Mouse (Mus musculus): ENCODE data around the gene Tcf7l2. TPM values are rescaled to one million over a fixed set of nuclear protein-coding genes. Genes with fewer than 3 reads are reported as not detected.

Gene Tcf7l2
- polyA plus RNA-seq, 1 experiment from 2014 or later: 76.8 TPM

DNA sequence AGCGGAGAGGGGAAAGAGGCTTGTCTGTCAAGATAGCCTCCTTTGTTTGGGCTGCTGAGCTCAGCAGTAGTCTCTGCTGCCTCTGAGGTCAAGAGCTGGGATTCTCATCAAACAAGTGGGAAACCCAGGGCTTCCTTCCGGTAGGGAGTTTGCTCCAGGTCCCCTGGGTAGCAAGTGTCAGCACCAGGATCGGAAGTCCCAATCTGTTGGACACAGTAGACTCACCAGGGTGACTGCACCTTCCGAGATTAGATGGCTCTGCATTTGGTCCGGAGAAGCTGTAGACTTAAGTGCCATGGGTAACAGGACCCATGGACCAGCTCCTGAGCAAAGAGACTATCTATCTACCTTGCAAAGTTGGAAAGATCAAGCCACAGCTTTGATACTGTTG is 47.3 kb downstream of the Tcf7l2 start:
- Histone ChIP-seq H3K27me3 (ENCODE audit: control insufficient read depth, insufficient read depth, low read length) (no peaks in the 10 kb centered on the region), H3K9ac (ENCODE audit: low read length) (no peak overlapping the region), H3K4me3 (replicated peaks; ENCODE audit: low read length) (no peak overlapping the region), H3K27ac (ENCODE audit: low read length) (no peak overlapping the region), H3K9me3 (replicated peaks; ENCODE audit: control insufficient read depth, low read length) (no peaks in the 10 kb centered on the region), H3K4me2 (ENCODE audit: low read depth, low read length) (no peak overlapping the region), H3K4me1 (ENCODE audit: control insufficient read depth, insufficient read depth, low read length) (peaks cover 30% of the 10 kb centered on the region), H3K36me3 (ENCODE audit: control insufficient read depth, insufficient read depth, low read length) (no peaks in the 10 kb centered on the region)
- 67% methylated on average over 5 of the region's 5 CpGs for WGBS
- ATAC-seq (ENCODE audit: insufficient read depth, low FRiP score): no peak

DNA sequence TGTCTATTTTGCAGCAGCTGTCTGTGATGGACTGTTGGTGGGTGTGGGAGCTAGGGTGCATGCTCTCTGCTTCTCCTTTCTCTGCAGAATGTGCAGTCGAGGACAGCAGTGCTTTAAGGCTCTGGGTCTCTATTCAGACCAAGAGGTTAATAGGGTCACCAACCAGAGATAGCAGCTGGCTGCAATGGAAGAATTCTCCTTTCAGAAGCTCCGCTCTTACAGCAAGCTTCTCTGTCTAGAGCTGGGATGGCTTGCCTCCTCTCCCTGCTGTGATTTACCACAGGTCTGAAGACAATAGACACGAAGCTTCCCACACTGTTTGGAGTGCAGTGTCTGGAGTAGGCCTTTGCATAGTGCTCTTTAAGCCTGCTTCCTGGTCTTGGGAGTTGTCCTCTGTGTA is 48.2 kb downstream of the Tcf7l2 start:
- 48% methylated on average over 3 of the region's 3 CpGs for WGBS
- Histone ChIP-seq H3K9ac (ENCODE audit: low read length) (no peak overlapping the region), H3K27ac (ENCODE audit: low read length) (no peak overlapping the region), H3K36me3 (ENCODE audit: control insufficient read depth, insufficient read depth, low read length) (no peaks in the 10 kb centered on the region), H3K4me1 (ENCODE audit: control insufficient read depth, insufficient read depth, low read length) (peaks cover 33% of the 10 kb centered on the region), H3K9me3 (replicated peaks; ENCODE audit: control insufficient read depth, low read length) (no peaks in the 10 kb centered on the region), H3K4me2 (ENCODE audit: low read depth, low read length) (no peak overlapping the region), H3K27me3 (ENCODE audit: control insufficient read depth, insufficient read depth, low read length) (no peaks in the 10 kb centered on the region), H3K4me3 (replicated peaks; ENCODE audit: low read length) (no peak overlapping the region)
- no peak for ATAC-seq (ENCODE audit: insufficient read depth, low FRiP score)

DNA sequence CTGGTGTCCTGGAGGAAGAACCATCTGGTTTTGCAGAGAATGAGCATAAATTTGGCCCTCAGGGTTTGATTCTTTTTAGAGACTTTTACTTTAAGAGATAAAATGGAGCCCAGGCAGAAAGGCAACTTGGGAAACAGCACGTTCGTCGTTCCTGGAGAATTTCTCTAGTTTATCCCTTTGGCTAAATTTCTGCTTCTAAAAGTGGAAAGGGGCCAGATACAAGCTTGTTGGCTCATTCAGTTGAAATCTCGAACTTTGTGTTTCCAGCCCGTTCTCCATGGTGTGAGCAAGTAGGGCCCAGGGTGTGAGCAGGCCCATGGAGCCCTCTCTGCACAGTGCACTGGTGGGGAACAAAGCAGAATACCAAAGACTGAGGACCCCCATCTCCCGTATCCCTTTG is 49.7 kb downstream of the Tcf7l2 start:
- peaks cover 34% of the 10 kb centered on the region for H3K4me1 ChIP-seq (ENCODE audit: control insufficient read depth, insufficient read depth, low read length)
- ATAC-seq (ENCODE audit: insufficient read depth, low FRiP score): no peak

DNA sequence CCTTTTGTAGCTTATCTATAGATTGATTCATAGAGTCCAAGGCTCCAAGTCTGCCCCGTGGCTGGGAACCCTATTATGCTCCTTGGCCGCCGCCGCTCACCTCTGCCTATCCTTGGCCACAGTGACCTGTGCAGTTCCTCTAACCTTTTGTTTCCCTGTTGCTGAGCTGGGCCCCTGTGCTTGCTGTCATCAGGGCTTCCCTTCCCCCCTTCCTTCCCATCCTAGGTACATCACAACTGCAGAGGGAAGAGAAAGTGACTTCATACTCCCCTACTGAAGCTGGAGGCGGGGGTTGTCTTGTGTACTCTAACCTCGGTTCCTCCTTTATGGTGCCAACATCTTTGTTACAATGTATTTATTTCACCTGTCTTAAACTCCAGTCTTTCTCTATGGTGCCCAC is 50.3 kb downstream of the Tcf7l2 start:
- Histone ChIP-seq H3K27me3 (ENCODE audit: control insufficient read depth, insufficient read depth, low read length) (no peaks in the 10 kb centered on the region), H3K4me3 (replicated peaks; ENCODE audit: low read length) (no peak overlapping the region), H3K27ac (ENCODE audit: low read length) (peak overlapping the region; percentile 28; the same call in 1 of the 2 replicates), H3K9me3 (replicated peaks; ENCODE audit: control insufficient read depth, low read length) (no peaks in the 10 kb centered on the region), H3K4me2 (ENCODE audit: low read depth, low read length) (no peak overlapping the region), H3K9ac (ENCODE audit: low read length) (no peak overlapping the region), H3K4me1 (ENCODE audit: control insufficient read depth, insufficient read depth, low read length) (peaks cover 38% of the 10 kb centered on the region), H3K36me3 (ENCODE audit: control insufficient read depth, insufficient read depth, low read length) (no peaks in the 10 kb centered on the region)
- no peak for ATAC-seq (ENCODE audit: insufficient read depth, low FRiP score)
- 82% methylated on average over 6 of the region's 6 CpGs for WGBS

More for the DNA sequence above, 49.7 kb downstream of the Tcf7l2 start:
- Histone ChIP-seq H3K4me2 (ENCODE audit: low read depth, low read length) (no peak overlapping the region), H3K36me3 (ENCODE audit: control insufficient read depth, insufficient read depth, low read length) (no peaks in the 10 kb centered on the region), H3K9me3 (replicated peaks; ENCODE audit: control insufficient read depth, low read length) (no peaks in the 10 kb centered on the region), H3K27ac (ENCODE audit: low read length) (peak overlapping the region; percentile 28), H3K4me3 (replicated peaks; ENCODE audit: low read length) (no peak overlapping the region), H3K27me3 (ENCODE audit: control insufficient read depth, insufficient read depth, low read length) (no peaks in the 10 kb centered on the region), H3K9ac (ENCODE audit: low read length) (no peak overlapping the region)
- WGBS: 62% methylated on average over 6 of the region's 6 CpGs

DNA sequence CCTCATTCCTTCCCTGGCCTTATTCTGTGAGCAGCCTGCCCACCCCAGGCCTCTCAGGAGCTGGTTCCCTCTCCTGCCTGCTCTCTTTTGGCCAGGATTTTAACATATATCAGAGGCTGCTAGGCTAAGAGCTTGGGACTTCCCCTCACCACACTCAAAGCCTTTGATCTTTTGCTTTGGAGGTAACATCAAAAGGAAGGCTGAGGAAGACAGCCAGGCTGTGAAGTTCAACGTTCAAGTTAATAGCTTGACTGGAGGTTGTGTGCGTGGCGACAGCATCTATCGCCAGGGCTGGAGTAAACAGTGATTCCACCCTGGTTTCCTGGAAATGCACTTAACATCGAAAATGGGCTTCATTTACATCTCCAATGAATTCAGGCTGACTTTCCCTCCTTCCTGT is 51.0 kb downstream of the Tcf7l2 start:
- H3K27ac ChIP-seq (ENCODE audit: low read length): no peak overlapping the region
- no peak for ATAC-seq (ENCODE audit: insufficient read depth, low FRiP score)
- H3K9me3 ChIP-seq (replicated peaks; ENCODE audit: control insufficient read depth, low read length): no peaks in the 10 kb centered on the region
- no peaks in the 10 kb centered on the region for H3K36me3 ChIP-seq (ENCODE audit: control insufficient read depth, insufficient read depth, low read length)
- peaks cover 44% of the 10 kb centered on the region for H3K4me1 ChIP-seq (ENCODE audit: control insufficient read depth, insufficient read depth, low read length)
- no peaks in the 10 kb centered on the region for H3K27me3 ChIP-seq (ENCODE audit: control insufficient read depth, insufficient read depth, low read length)
- WGBS: 46% methylated on average over 5 of the region's 5 CpGs
- H3K4me2 ChIP-seq (ENCODE audit: low read depth, low read length): no peak overlapping the region
- no peak overlapping the region for H3K4me3 ChIP-seq (replicated peaks; ENCODE audit: low read length)
- H3K9ac ChIP-seq (ENCODE audit: low read length): no peak overlapping the region

DNA sequence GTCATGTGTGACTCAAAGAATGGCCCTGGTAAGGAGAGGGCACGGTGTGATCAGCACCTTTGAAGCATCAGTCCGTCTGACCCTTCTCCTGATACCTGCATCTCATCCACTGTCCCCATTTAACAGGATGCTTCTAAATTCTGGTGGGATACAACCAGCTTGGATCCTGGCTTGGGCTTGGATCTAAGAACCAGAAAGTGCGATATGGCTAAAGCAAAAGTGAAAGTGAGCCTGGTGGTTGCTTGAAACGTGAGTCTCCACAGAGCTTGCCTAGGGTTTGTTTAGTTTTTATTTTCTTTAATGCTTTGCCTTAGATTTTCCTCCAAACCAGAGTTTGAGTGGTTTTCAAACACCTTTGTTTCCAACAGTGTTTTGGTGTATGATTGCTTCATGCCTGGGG is 51.4 kb downstream of the Tcf7l2 start:
- Histone ChIP-seq H3K36me3 (ENCODE audit: control insufficient read depth, insufficient read depth, low read length) (no peaks in the 10 kb centered on the region), H3K4me1 (ENCODE audit: control insufficient read depth, insufficient read depth, low read length) (peaks cover 49% of the 10 kb centered on the region), H3K27ac (ENCODE audit: low read length) (no peak overlapping the region), H3K4me3 (replicated peaks; ENCODE audit: low read length) (no peak overlapping the region), H3K9ac (ENCODE audit: low read length) (no peak overlapping the region), H3K27me3 (ENCODE audit: control insufficient read depth, insufficient read depth, low read length) (no peaks in the 10 kb centered on the region), H3K4me2 (ENCODE audit: low read depth, low read length) (no peak overlapping the region), H3K9me3 (replicated peaks; ENCODE audit: control insufficient read depth, low read length) (no peaks in the 10 kb centered on the region)
- no peak for ATAC-seq (ENCODE audit: insufficient read depth, low FRiP score)
- WGBS: 57% methylated on average over 4 of the region's 4 CpGs

DNA sequence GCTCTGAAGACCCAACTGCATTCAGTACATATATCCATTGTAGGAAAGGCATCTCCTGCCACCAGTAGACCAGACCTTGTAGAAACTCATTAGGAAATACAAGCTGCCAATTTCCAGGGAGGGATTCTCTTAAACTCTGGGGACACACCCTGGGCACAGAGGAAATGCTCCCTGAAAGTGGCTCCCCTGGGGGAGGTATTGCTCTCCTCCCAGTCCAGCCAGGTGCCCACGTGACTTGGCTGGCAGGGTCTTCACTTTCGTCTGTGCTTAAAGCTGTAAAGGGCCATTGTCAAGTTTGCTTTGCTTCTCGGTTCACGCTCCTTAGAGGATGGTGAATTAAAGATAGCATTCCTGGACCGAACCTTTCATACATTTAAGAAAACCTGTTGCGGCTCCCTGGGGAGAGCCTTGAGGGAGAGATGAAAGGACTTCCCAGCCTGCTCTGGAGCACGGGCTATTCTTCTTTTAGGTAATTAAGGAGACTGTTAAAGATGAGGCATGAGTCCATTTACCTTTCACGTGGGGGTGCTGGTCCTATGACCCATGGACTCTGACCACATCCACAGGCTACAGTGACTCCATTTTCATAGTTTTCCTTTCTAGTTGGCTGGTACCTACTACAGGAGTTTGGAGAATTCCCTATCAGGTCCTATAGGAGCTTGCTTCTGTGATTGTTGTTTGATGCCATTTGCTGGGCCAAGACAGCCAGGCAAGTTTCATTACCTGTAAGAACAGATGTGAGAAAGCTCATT is 52.8 kb downstream of the Tcf7l2 start:
- Histone ChIP-seq H3K27ac (ENCODE audit: low read length) (no peak overlapping the region), H3K4me3 (replicated peaks; ENCODE audit: low read length) (no peak overlapping the region), H3K4me1 (ENCODE audit: control insufficient read depth, insufficient read depth, low read length) (peaks cover 42% of the 10 kb centered on the region), H3K4me2 (ENCODE audit: low read depth, low read length) (no peak overlapping the region), H3K36me3 (ENCODE audit: control insufficient read depth, insufficient read depth, low read length) (no peaks in the 10 kb centered on the region), H3K9me3 (replicated peaks; ENCODE audit: control insufficient read depth, low read length) (no peaks in the 10 kb centered on the region), H3K27me3 (ENCODE audit: control insufficient read depth, insufficient read depth, low read length) (no peaks in the 10 kb centered on the region), H3K9ac (ENCODE audit: low read length) (no peak overlapping the region)
- 76% methylated on average over 8 of the region's 8 CpGs for WGBS
- ATAC-seq (ENCODE audit: insufficient read depth, low FRiP score): no peak

DNA sequence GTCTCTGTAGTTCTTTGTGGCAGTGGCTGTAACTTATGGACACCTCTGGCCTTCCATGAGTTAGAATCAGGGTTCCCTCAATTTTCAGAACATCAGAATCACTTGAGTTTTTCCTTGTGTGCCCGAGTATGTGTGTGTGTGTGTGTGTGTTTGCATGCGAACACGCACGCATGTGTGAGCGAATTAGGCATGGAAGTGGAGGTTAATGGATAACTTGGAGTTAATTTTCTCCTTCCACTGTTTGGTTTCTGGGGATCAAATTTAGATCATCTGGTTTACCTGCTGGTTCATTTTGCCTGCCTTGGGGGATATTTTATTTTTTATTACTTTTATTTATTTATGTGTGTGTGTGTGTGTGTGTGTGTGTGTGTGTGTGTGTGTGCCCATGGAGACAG is 53.3 kb downstream of the Tcf7l2 start:
- H3K27ac ChIP-seq (ENCODE audit: low read length): no peak overlapping the region

DNA sequence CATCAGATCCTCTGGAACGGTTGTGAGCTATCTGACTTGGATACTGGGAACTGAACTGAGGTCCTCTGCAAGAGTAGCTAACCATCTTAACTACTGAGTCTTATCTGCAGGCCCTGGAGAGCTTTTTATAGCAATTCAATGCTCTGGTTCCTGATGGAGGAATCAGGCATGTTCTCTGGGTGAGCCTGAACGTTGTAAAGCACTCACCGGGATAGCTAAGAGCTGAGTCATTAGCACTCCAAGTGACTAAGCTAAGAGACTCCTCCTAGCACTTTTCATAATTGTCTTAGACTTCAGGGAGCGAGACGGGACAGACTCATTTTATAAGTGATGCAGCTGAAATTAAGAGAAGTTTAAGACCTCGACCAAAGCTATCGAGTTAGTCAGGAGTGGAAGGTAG is 53.7 kb downstream of the Tcf7l2 start:
- no peak overlapping the region for H3K4me2 ChIP-seq (ENCODE audit: low read depth, low read length)
- H3K4me3 ChIP-seq (replicated peaks; ENCODE audit: low read length): no peak overlapping the region
- H3K9ac ChIP-seq (ENCODE audit: low read length): no peak overlapping the region
- peaks cover 41% of the 10 kb centered on the region for H3K4me1 ChIP-seq (ENCODE audit: control insufficient read depth, insufficient read depth, low read length)
- no peaks in the 10 kb centered on the region for H3K36me3 ChIP-seq (ENCODE audit: control insufficient read depth, insufficient read depth, low read length)
- H3K27me3 ChIP-seq (ENCODE audit: control insufficient read depth, insufficient read depth, low read length): no peaks in the 10 kb centered on the region
- no peaks in the 10 kb centered on the region for H3K9me3 ChIP-seq (replicated peaks; ENCODE audit: control insufficient read depth, low read length)
- H3K27ac ChIP-seq (ENCODE audit: low read length): no peak overlapping the region
- ATAC-seq (ENCODE audit: insufficient read depth, low FRiP score): no peak
- WGBS: 63% methylated on average over 7 of the region's 7 CpGs

More for the DNA sequence above, 53.3 kb downstream of the Tcf7l2 start:
- no peaks in the 10 kb centered on the region for H3K9me3 ChIP-seq (replicated peaks; ENCODE audit: control insufficient read depth, low read length)
- H3K9ac ChIP-seq (ENCODE audit: low read length): no peak overlapping the region
- no peak for ATAC-seq (ENCODE audit: insufficient read depth, low FRiP score)
- H3K27me3 ChIP-seq (ENCODE audit: control insufficient read depth, insufficient read depth, low read length): no peaks in the 10 kb centered on the region
- H3K36me3 ChIP-seq (ENCODE audit: control insufficient read depth, insufficient read depth, low read length): no peaks in the 10 kb centered on the region
- no peak overlapping the region for H3K4me2 ChIP-seq (ENCODE audit: low read depth, low read length)
- WGBS: 79% methylated on average over 5 of the region's 5 CpGs
- peaks cover 42% of the 10 kb centered on the region for H3K4me1 ChIP-seq (ENCODE audit: control insufficient read depth, insufficient read depth, low read length)
- no peak overlapping the region for H3K4me3 ChIP-seq (replicated peaks; ENCODE audit: low read length)

Data from stomach, embryonic 16.5 days (tissue).